Mouse (Mus musculus) thymus, postnatal 10 days (tissue): Measurements from ENCODE around the gene B4galt4.
A peak's percentile ranks its signal among the peaks of the same experiment; 100 is the strongest.

Experiments
- DNase-seq, 2 experiments: peaks; one replicate each; pipeline ENCODE4 v3.0.0; 2021; ENCODE audit warnings: low spot score in 2 of 2

Gene B4galt4

GRCm38 (mm10) chr16:38728576-38729132 lies 13.4 kb upstream of the B4galt4 start:
- DNase-seq, result no peak

- no peak for DNase-seq
Observed at GRCm38 (mm10) chr16:38729139-38729538, 12.9 kb upstream of the B4galt4 start.

GRCm38 (mm10) chr16:38729610-38730288 lies 12.3 kb upstream of the B4galt4 start:
- peak in 1 of 2 experiments; percentile 39 for DNase-seq

- no peak for DNase-seq
Observed at GRCm38 (mm10) chr16:38730921-38731320, 11.1 kb upstream of the B4galt4 start.

- no peak for DNase-seq
Observed at GRCm38 (mm10) chr16:38741204-38741903, 710 bp upstream of the B4galt4 start.

- peak; percentile 11 to 21 for DNase-seq
Observed at GRCm38 (mm10) chr16:38742659-38743131, 631 bp downstream of the B4galt4 start.

GRCm38 (mm10) chr16:38743941-38744673 lies 2.0 kb downstream of the B4galt4 start:
- DNase-seq, result no peak

GRCm38 (mm10) chr16:38750803-38751202 lies 8.7 kb downstream of the B4galt4 start:
- DNase-seq, result no peak

GRCm38 (mm10) chr16:38753631-38754030 lies 11.6 kb downstream of the B4galt4 start:
- no peak for DNase-seq

- no peak for DNase-seq
Observed at GRCm38 (mm10) chr16:38755452-38756176, 13.6 kb downstream of the B4galt4 start.

GRCm38 (mm10) chr16:38756177-38756503 lies 14.1 kb downstream of the B4galt4 start:
- DNase-seq, result no peak

- no peak for DNase-seq
Observed at GRCm38 (mm10) chr16:38756572-38756971, 14.5 kb downstream of the B4galt4 start.

GRCm38 (mm10) chr16:38757626-38758025 lies 15.6 kb downstream of the B4galt4 start:
- no peak for DNase-seq

GRCm38 (mm10) chr16:38758104-38758861 lies 16.2 kb downstream of the B4galt4 start:
- no peak for DNase-seq

- no peak for DNase-seq
Observed at GRCm38 (mm10) chr16:38760239-38760638, 18.2 kb downstream of the B4galt4 start.

- peak in 1 of 2 experiments; percentile 13 for DNase-seq
Observed at GRCm38 (mm10) chr16:38760834-38761375, 18.8 kb downstream of the B4galt4 start.

GRCm38 (mm10) chr16:38761972-38762371 lies 19.9 kb downstream of the B4galt4 start:
- DNase-seq, result no peak

GRCm38 (mm10) chr16:38762401-38762800 lies 20.3 kb downstream of the B4galt4 start:
- DNase-seq, result no peak

GRCm38 (mm10) chr16:38763508-38763907 lies 21.4 kb downstream of the B4galt4 start:
- no peak for DNase-seq

GRCm38 (mm10) chr16:38766671-38767070 lies 24.6 kb downstream of the B4galt4 start:
- DNase-seq, result no peak

- DNase-seq, result no peak
Observed at GRCm38 (mm10) chr16:38767761-38768160, 25.7 kb downstream of the B4galt4 start.
